Mouse (Mus musculus) heart, postnatal 10 days (tissue): ENCODE results near the gene Crocc. TPM values are rescaled to one million over a fixed set of nuclear protein-coding genes. Genes with fewer than 3 reads are reported as not detected.

ENCODE experiments used
- DNase-seq, 2 experiments: peaks; one replicate each; pipeline ENCODE4 v3.0.0; 2021
- intact Hi-C: fragments of 180-260 bp; cut with DNase I; formaldehyde crosslinking; loops from one replicate; pipeline ENCODE4 v1.15.1; 2025
- total RNA-seq, 2 experiments: library from RNA; stranded (reverse); gene quantifications; 2 replicates each; pipeline ENCODE4 v1.2.3; 2021

The Crocc gene
- total RNA-seq, 2 experiments from 2014 or later, result 7.0 to 7.4 TPM

GRCm38 (mm10) chr4:141024992-141025391 lies 35.4 kb downstream of the Crocc start:
- no peak for DNase-seq
- intact Hi-C loops, result no loop called here

- no peak for DNase-seq
- intact Hi-C loops, result no loop called here
Measured at GRCm38 (mm10) chr4:141024052-141024451, 36.3 kb downstream of the Crocc start.

- DNase-seq, result peak in 1 of 2 experiments; percentile 37
- intact Hi-C loops, result loop anchor here (1.0 kb wide), 1 partner anchor 34 kb away; no protein-coding TSS in a partner anchor
Measured at GRCm38 (mm10) chr4:141021614-141021929, 38.8 kb downstream of the Crocc start.

- intact Hi-C loops, result loop anchor here (1.0 kb wide), 1 partner anchor 34 kb away; no protein-coding TSS in a partner anchor
- peak; percentile 83 to 86 for DNase-seq
Measured at GRCm38 (mm10) chr4:141020811-141021613, 39.3 kb downstream of the Crocc start.

- intact Hi-C loops, result no loop called here
- no peak for DNase-seq
Measured at GRCm38 (mm10) chr4:141020220-141020619, 40.1 kb downstream of the Crocc start.

GRCm38 (mm10) chr4:141017657-141018436 lies 42.5 kb downstream of the Crocc start:
- intact Hi-C loops, result no loop called here
- no peak for DNase-seq

- peak; percentile 45 to 52 for DNase-seq
- intact Hi-C loops, result no loop called here
Measured at GRCm38 (mm10) chr4:141016311-141016710, 44.0 kb downstream of the Crocc start.

- DNase-seq, result peak; percentile 36 to 47
- intact Hi-C loops, result no loop called here
Measured at GRCm38 (mm10) chr4:141015356-141015755, 45.0 kb downstream of the Crocc start.

- intact Hi-C loops, result no loop called here
- DNase-seq, result no peak
Measured at GRCm38 (mm10) chr4:141014856-141015255, 45.5 kb downstream of the Crocc start.

- intact Hi-C loops, result no loop called here
- DNase-seq, result no peak
Measured at GRCm38 (mm10) chr4:141014114-141014513, 46.2 kb downstream of the Crocc start.

- no peak for DNase-seq
- intact Hi-C loops, result no loop called here
Measured at GRCm38 (mm10) chr4:141012558-141012957, 47.8 kb downstream of the Crocc start.

- DNase-seq, result peak in 1 of 2 experiments; percentile 35
- intact Hi-C loops, result no loop called here
Measured at GRCm38 (mm10) chr4:141011556-141012328, 48.6 kb downstream of the Crocc start.

GRCm38 (mm10) chr4:141010941-141011429 lies 49.4 kb downstream of the Crocc start:
- DNase-seq, result peak; percentile 57 to 68
- intact Hi-C loops, result no loop called here

GRCm38 (mm10) chr4:141010526-141010925 lies 49.8 kb downstream of the Crocc start:
- intact Hi-C loops, result no loop called here
- peak; percentile 48 to 63 for DNase-seq

GRCm38 (mm10) chr4:141010118-141010517 lies 50.2 kb downstream of the Crocc start, which contains the start of gene Mfap2:
Gene Mfap2 (plus strand): TSS chr4:141010418.
- intact Hi-C loops, result no loop called here
- no peak for DNase-seq

- intact Hi-C loops, result no loop called here
- DNase-seq, result peak; percentile 82 to 84
Measured at GRCm38 (mm10) chr4:141008028-141008427, 52.3 kb downstream of the Crocc start.

GRCm38 (mm10) chr4:141005983-141006382 lies 54.4 kb downstream of the Crocc start:
- intact Hi-C loops, result no loop called here

GRCm38 (mm10) chr4:140996812-140997211 lies 63.5 kb downstream of the Crocc start:
- no peak for DNase-seq
- intact Hi-C loops, result no loop called here

More at GRCm38 (mm10) chr4:141005983-141006382, 54.4 kb downstream of the Crocc start:
- peak; percentile 27 to 59 for DNase-seq

GRCm38 (mm10) chr4:140995811-140996210 lies 64.5 kb downstream of the Crocc start:
- no peak for DNase-seq
- intact Hi-C loops, result no loop called here

- no peak for DNase-seq
- intact Hi-C loops, result no loop called here
Measured at GRCm38 (mm10) chr4:140993846-140994245, 66.5 kb downstream of the Crocc start.

GRCm38 (mm10) chr4:140992215-140992614 lies 68.1 kb downstream of the Crocc start:
- intact Hi-C loops, result no loop called here
- no peak for DNase-seq
